Mouse (Mus musculus) liver, adult 2 months (tissue): ENCODE measurements around the gene Map1b.

Experiments
- CTCF ChIP-seq: fragments of 200-500 bp; IDR thresholded peaks from 2 replicates; pipeline ENCODE4 v1.5.1; 2011; ENCODE audit warnings: low read depth, low read length, control low read depth
- POLR2A ChIP-seq: fragments of 200-500 bp; IDR thresholded peaks from 2 replicates; pipeline ENCODE4 v1.6.1; 2011; ENCODE audit warnings: low read length, control low read depth; ENCODE audit not compliant: insufficient read depth; ENCODE audit errors: extremely low read depth

- TF ChIP-seq CTCF, result no peak
- TF ChIP-seq POLR2A, result no peak
These were observed 1.5 kb upstream of the Map1b start for GRCm38 (mm10) chr13:99517836-99518235.
